Mouse (Mus musculus) T-cell, adult 2 months (primary cell): ENCODE data around the gene Alpl.

Experiments
- DNase-seq: peaks from one replicate; pipeline ENCODE4 v3.0.0; 2022; ENCODE audit warnings: low spot score

The Alpl gene

DNA sequence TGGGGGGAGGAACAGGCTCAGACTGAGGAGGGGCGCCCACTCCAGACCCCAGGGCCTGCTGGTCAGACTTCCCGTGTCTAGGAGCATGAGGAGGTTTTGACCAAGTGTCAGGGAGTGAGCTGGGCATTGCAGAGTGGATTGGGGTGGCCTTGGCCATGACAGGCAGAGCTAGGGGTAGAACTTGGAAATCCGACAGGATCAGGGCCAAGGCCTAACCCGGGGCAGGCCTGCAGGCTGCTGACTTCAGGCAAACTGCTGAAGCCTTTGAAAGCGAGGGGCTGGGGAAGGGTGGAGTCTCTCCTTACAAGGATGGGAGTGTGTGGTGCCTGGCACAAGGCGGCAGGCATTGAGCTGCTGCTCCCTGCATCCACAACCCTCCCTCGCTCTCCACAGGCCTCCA, 79.2 kb downstream of the Alpl start:
- no peak for DNase-seq

DNA sequence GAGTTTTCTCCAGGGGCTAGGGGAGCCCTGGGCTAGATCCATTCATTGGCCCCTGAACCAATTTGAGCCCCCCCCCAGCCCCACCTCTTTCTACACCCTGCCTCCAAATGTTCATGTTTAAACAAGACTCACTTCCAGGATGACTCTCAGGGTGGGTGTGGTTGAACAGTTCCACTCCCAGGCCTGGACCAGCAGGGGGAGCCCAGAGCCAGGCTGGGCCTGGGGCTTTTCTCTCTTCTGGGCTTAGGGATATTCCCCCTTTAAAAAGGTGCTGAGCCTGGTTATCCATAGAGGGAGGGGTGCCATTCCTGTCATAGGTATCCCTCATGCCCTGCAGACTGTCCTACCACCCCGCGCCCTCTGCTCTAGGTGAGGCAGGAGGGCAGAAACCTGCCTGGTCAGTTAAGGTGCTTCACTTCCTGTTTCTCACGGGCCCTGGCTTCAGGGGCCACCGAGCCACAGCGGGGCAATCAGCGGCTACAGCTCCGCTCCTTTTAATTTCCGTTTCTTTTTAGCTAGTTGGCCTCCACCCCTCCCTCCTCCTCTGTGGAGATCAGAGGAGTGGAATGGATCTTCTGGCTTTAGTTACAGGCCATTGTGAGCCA, 82.1 kb downstream of the Alpl start:
- no peak for DNase-seq

DNA sequence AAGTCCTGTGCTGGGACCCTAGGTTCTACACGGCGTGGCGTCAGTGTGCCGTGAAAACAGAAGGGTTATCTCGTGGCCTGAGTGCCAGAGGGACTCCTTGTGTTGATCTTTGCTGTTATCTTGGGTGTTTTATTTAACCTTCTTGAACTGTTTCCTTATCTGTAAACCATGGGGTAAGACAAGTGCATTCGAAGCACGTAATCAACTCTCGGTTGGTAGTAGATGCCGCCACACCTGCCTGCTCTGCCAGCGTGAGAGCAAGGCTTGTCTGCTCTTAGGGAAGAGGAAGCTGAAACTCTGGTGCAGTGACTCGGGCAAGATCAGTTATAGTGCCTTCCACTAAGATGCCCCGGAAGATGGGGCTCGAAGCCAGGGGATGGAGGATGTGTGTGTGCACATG, 83.2 kb downstream of the Alpl start:
- no peak for DNase-seq

DNA sequence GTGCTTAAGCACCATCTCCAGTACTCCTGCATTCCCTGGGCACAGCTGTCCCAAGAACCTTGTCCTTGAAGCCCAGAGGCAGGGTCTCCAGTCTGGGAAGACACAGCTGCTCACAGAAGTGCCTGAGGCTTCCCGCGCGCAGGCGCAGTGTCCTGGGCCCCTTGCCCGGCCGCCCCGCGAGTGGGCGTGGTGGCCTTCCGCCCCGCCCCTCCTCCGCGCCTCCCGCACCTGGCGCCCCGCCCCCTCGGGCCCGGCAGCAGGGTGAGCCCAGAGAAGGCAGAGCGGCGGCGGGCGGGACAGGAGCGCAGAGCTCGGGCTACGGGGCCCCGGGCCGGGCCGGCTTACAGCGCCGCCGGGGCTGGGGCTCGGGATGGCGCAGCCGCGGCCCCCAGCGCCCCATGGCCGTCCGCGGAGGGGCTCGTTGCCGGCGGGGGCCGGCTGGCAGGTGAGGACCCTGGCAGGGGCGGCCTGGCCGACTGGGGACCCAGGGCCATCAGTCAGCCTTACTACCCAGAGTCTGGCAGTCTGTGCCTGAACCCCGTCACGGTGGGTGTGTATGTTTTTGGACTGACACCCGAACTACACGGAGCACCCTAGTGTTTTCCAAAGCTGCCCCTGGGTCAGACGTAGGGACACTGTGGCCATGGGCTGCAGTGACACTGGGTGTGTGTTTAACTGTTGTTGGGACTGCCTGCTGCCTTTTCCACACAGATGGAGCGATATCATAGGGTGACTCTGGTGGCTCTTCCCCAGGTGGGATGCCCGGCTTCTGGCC, 88.8 kb downstream of the Alpl start:
- peak; percentile 76 for DNase-seq

DNA sequence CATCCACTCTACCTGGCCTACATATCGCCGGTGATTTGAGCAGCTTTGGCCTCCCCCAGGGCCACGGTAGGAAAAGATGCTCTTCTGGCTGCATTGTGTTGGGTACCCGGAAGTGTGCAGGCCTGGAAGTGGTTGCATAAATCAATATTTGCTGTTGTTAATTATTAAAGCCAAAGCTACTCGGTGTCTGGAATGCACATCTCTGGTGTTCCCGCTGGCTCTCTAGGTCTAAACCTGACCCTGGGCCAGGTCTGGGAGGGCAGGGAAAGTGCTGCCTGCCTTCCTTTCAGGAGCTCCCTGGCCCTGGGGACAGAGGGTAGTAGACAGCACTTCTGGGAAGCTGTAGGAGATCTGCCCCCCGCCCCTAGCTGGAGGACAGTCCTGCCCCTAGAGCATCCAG, 89.7 kb downstream of the Alpl start:
- DNase-seq, result no peak

DNA sequence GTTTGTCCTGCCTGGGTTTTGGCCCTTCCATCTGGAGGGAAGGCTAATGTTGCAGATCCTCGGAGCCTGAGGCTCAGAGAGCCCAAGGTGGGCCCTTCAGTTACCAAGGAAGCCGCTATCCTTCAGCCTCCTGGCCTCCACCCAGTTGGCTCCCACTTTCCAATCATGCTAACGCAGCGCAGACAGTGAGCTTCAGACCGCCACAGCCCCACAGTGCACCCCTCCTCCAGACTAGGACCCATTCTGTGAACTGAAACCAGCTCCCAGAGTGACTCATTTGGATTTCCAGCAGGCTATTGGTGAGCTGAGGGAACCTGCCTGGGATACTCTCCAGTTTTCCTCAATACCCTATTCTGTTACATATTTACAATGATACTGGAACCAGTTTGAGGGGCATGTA, 90.8 kb downstream of the Alpl start:
- DNase-seq, result no peak

DNA sequence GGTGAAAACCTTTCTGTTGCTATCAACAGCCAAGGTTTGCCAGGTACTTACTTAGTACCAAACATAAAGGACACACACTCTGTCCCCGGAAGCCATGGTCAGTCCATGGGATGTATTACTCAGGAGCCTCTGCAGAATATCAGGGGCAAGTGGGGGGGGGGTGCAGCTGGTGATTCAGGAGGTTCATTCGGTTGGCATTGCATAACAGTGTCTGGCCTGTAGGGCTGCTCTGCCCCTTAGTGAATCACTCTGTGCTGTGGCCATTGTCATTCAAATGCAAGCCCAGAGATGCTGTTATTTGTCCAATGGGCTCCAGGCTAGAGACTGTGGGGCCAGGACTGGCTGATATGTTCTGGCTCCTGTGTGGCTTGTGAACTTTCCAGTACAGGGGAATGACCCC, 91.6 kb downstream of the Alpl start:
- DNase-seq, result no peak

DNA sequence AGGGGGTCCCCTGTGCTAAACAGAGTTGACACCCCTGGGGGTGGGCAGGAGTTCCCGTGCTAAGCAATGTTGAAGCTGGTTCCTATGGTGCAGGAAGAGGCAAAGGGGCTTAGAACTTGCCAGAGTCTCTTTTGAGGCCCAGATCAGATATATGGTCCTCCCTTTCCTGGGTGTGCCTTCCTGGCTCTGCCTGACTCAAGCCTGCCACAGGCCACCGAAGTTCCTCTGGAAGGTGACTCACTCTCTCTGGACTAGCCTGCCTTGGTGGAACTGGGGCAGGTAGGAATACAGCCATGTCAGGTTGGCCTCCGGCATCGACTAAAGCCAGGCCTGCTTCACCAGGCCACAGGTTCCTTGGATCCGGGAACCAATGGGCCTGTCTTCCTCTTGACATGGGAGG, 93.1 kb downstream of the Alpl start:
- no peak for DNase-seq

DNA sequence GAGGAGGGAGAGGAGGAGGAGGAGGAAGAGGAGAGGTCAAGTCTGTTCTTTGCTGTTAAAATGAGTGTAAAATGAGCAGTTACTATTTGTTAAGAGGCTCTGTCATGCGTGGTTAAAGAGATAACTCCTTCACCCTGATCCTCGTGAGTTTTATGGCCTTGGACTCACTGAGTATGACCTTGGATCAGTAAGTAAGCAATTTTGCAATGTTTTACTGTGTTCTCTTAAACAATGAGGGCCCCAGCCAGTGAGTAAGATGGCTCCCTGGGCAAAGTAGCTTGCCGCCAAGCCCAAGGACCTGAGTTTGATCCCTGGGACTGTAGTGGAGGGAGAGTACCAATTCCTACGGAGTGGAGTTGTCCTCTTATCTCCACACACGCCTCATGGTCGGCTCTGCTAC, 95.2 kb downstream of the Alpl start:
- no peak for DNase-seq

DNA sequence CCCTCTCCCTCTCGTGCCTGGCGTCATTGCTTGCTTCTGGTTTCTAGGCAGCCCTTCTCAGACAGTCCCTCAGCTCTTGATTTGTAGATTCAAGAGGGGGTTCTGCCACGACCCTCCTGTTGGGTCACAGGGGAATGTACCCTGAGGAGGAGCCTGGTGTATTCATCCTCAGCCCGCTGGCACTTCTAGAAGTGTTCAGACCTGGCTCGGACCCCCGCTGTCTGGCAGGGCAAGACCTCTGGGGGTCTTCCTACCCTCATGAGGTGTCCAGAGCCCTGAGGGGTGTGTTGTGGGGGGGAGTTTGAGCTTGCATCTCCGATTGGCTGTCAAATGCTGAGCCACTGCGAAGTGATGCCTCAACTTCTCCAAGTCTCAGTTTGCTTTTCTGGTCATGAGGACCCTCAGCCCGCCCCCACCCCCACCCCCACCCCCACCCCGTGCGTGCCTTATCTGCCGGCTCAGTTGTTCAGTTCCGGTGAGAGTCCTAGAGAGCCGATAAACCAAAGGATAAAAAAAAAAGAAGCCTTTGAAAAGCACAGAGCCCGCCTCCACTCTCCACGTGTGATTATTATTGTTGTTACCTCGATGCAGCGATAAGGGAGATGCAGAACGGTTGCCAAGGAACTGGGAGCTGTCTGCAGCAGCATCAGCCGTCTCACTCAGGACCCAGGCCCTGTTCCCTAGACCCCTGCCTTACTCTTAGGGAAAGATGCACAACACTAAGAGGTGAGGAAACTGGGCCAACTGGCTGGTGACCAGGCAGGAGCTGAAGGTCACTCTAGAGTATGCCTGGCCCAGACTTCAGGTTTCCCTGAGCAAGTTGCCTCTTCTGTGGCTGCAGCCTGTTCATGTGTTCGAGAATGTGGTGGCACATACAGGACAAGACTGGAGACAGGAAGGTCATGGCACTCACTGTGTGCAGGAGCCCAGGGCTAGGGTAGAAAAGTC, 96.6 kb downstream of the Alpl start:
- DNase-seq, result no peak

DNA sequence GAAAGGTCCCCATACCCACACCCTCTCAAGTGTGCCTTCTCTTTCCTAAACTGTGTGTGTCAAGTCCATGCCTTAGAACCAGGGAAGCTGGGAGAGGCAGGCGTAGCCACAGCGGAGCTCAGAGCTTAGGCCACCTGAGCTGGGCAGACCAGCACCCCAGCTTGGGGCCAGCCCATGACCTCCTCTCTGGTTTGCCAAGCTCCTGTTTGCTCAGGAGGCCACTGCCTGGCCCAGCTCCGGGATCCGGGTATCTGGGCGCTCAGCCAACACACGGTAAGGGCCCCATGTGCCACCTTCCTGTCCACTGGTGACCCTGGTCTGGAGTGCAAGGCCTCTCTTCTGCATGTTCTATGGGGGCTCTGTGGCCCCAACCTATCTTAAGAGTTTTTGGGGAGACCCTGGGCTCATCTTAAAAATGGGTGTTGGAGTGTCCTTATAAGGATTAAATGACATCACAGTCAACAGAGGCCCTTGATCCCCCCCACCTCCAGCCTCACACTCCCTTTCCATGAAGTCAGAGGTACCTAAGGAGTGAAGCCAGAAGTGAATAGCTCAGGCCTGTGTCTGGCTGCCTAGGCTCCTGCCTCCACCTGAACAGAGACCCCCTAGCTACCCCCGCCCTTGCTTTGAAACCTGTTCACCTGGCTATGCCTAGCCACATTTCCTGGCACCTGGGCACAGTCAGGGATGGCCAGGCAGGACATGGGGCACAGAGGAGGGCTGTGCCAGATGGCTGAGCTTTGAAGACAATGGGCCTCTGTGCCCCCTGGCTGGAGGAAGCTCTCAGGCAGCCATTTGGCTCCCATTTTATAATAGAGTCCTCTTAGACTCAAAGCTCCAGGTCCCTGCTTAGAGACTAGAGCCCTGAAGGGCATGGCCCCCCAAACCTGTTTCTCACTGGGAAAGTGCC, 97.9 kb downstream of the Alpl start:
- DNase-seq, result no peak

DNA sequence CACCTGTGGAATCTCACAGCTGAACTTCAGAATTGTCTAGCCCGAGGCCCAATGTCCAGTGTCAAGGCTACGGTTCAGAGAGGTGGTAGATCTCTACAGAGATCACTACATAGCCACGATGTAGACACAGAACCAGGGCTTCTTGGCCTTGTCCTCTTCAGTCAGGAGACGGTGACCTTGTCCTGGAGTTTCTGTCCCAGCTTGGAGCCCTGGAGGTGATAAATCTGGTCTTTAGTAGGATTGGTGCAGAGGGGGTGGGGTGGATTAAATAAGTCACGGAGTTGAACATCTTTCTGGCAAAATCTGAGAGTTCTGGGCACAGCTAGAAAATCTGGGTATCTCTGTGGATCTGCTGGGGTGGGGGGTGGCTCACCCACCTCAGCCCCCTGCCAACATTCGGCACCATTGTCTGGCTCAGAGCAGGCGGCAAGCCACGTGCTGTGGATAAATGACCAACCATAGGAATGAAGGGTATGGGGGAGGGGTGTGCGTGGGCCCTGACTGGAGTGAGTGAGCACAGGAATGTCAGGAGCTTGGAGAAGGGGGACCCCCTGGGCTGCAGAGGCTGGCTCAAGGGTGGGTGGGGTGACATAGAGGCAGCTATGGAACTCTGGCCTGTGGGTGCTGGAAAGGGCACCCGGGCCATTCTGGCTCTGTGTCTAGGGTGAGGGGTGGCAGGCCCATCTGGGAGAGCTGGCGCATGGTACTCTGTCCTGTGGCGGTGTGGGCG, 98.9 kb downstream of the Alpl start:
- DNase-seq, result no peak

DNA sequence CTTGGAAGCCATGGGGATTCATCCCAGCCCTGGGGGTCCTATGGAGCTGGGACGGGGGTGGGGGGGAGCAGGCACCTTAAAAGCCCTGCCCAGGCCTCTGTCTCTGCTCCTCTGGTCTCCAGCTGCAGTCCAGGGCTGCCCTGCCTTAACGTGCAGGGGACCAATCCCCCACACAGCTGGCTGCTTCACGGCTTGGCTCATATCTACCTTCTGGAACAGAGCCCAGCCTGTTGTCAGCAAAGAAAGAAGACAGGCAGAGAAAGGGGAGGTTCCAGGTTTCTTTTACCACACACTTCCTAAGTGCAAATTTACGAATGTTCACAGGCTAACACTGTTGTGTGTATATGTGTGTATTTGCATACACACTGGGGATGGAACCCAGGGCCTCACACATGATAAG, 100.3 kb downstream of the Alpl start:
- no peak for DNase-seq

DNA sequence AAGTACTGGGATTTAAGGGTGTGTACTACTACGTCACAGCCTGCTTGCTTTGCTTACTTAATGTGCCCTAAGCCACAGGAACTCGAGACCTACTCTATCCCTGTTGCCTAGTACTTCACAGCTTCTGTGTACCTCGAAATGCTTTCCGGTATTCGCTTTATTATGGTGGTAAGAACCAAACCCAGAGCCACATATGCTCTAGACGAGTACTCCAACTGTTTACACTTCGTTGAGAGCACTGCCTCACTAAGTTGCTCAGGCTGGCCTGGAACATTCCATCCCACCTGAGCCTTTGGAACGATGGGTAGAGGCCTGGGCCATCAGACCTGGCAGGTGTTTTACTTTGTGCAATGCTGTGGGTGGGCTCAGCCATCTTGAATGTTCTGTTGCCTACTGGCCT, 100.9 kb downstream of the Alpl start:
- no peak for DNase-seq

DNA sequence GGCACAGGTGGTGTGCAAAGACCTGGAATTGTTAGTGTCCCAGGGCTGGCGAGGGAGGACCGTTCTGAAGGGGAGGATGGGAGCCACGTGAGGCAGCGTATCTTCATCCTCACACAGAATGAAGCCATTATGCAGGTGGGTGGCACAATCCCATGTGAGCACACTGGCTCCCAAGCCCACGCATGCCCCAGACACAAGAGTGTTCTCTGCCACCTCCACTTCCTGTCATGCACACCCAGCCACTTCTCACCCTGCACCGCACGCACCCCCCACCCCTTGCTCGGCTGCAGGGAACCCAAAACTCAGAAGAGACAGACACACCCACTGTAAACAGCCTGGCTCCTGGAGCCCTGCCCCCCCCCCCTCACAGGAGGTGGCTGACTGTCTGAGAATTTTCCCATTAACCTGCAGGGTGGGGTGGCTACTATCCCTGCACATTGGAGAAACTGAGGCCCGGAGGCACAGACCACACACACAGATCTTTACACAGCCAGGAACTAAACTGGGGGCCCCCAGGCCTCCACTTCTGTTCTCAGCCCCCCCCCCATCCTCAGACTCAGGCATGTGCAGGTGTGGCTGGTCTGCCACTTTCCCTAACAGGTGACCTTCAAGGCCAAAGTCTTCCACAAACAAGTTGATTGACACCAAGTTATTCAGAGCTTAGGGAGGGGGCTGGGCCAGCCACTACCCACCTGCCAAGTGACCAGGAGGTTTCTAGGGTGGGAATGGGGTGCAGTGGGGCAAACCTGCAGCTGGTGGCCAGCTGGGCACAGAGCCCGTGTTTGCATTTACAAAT, 103.9 kb downstream of the Alpl start:
- DNase-seq, result no peak
